Mouse (Mus musculus) hindbrain, embryonic 15.5 days (tissue): Measurements from ENCODE around the gene Fbxl7. TPM values are rescaled to one million over a fixed set of nuclear protein-coding genes. Genes with fewer than 3 reads are reported as not detected.

Source experiments
- ATAC-seq: fragments of 200-750 bp; cut with Nextera tagmentation; 2 replicates; pipeline ENCODE4 v1.8.0; 2017; ENCODE audit warnings: low read depth, moderate number of reproducible peaks, moderate TSS enrichment; ENCODE audit not compliant: low FRiP score
- H3K27ac ChIP-seq: fragments of 300-500 bp; sonication (generic); replicated peaks from 2 replicates; pipeline ENCODE4 v1.5.1; 2015; ENCODE audit warnings: mild to moderate bottlenecking, inconsistent platforms
- H3K27me3 ChIP-seq: fragments of 300-500 bp; sonication (generic); 2 replicates; pipeline ENCODE4 v1.6.1; 2015; ENCODE audit warnings: control low read depth, inconsistent platforms
- H3K36me3 ChIP-seq: fragments of 300-500 bp; sonication (generic); 2 replicates; pipeline ENCODE4 v1.6.1; 2015; ENCODE audit warnings: control low read depth, inconsistent platforms
- H3K4me1 ChIP-seq: fragments of 300-500 bp; sonication (generic); replicated peaks from 2 replicates; pipeline ENCODE4 v1.6.1; 2015; ENCODE audit warnings: control low read depth, inconsistent platforms
- H3K4me2 ChIP-seq: fragments of 300-500 bp; sonication (generic); 2 replicates; pipeline ENCODE4 v1.6.1; 2015; ENCODE audit warnings: moderate library complexity, mild to moderate bottlenecking, inconsistent platforms
- H3K4me3 ChIP-seq: fragments of 300-500 bp; sonication (generic); 2 replicates; pipeline ENCODE4 v1.5.1; 2015; ENCODE audit warnings: mild to moderate bottlenecking, inconsistent platforms
- H3K9ac ChIP-seq: fragments of 300-500 bp; sonication (generic); 2 replicates; pipeline ENCODE4 v1.6.1; 2015; ENCODE audit warnings: inconsistent platforms
- H3K9me3 ChIP-seq: fragments of 300-500 bp; sonication (generic); 2 replicates; pipeline ENCODE4 v1.6.1; 2016; ENCODE audit warnings: control low read depth, inconsistent platforms
- WGBS: fragments of 180-500 bp; shearing (Covaris S2); methylation state at CpG from one replicate; pipeline ENCODE4 v1.1.7; 2015; 5-methylcytosine and 5-hydroxymethylcytosine counted together
- polyA plus RNA-seq: library from polyadenylated mRNA; unstranded; fragments of >200 nt; fragmentation: Nextera tagmentation; extraction: Ambion mirVana; gene quantifications from 2 replicates; pipeline ENCODE4 v1.2.1, GENCODE M21; 2015

Gene Fbxl7
- polyA plus RNA-seq, 1 experiment from 2014 or later = 12.2 TPM

- no peak for ATAC-seq
- H3K27me3 ChIP-seq = no peaks in the 10 kb centered on the region
- no peaks in the 10 kb centered on the region for H3K4me1 ChIP-seq
- no peak overlapping the region for H3K9ac ChIP-seq
- 84% methylated on average over 5 of the region's 5 CpGs for WGBS
- no peak overlapping the region for H3K4me2 ChIP-seq
- no peaks in the 10 kb centered on the region for H3K9me3 ChIP-seq
- H3K4me3 ChIP-seq = no peak overlapping the region
- H3K36me3 ChIP-seq = no peaks in the 10 kb centered on the region
- H3K27ac ChIP-seq = no peak overlapping the region
Observed at GRCm38 (mm10) chr15:26804046-26804445, 91.3 kb downstream of the Fbxl7 start.

- no peak overlapping the region for H3K9ac ChIP-seq
- H3K27me3 ChIP-seq = no peaks in the 10 kb centered on the region
- no peaks in the 10 kb centered on the region for H3K36me3 ChIP-seq
- ATAC-seq = no peak
- peaks cover 11% of the 10 kb centered on the region for H3K4me1 ChIP-seq
- H3K4me2 ChIP-seq = no peak overlapping the region
- no peak overlapping the region for H3K4me3 ChIP-seq
- no peaks in the 10 kb centered on the region for H3K9me3 ChIP-seq
- no peak overlapping the region for H3K27ac ChIP-seq
- 84% methylated on average over 3 of the region's 3 CpGs for WGBS
Observed at GRCm38 (mm10) chr15:26799457-26800021, 95.8 kb downstream of the Fbxl7 start.

- no peaks in the 10 kb centered on the region for H3K36me3 ChIP-seq
- peaks cover 11% of the 10 kb centered on the region for H3K4me1 ChIP-seq
- no peaks in the 10 kb centered on the region for H3K27me3 ChIP-seq
- WGBS = 48% methylated on average over 2 of the region's 2 CpGs
- peak; percentile 43; the same call in 1 of the 2 replicates for ATAC-seq
- H3K9me3 ChIP-seq = no peaks in the 10 kb centered on the region
- H3K9ac ChIP-seq = no peak overlapping the region
- no peak overlapping the region for H3K4me2 ChIP-seq
- H3K4me3 ChIP-seq = no peak overlapping the region
- peak overlapping the region; percentile 56 for H3K27ac ChIP-seq
Observed at GRCm38 (mm10) chr15:26795937-26796336, 99.4 kb downstream of the Fbxl7 start.

DNA sequence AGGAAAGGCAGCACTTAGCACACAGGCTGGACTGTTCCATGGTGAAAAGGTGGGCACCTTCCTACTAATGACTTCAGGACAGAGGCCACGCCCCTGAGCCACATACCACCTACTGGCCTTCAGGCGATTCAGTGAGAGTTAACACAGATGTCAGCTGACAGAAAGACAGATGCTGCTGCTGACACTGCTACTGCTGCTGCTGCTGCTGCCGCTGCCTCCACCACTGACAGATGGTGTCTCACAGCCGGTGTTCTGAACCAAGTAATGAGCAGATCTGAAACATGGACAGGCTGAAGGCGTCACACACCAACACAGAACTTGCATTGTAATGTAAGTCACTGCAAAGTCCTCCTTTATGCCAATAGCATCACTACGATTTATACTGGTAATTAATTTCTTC lies 99.9 kb downstream of the Fbxl7 start:
- Histone ChIP-seq H3K4me2 (no peak overlapping the region), H3K27ac (peak overlapping the region; percentile 56; the same call in 1 of the 2 replicates), H3K9ac (no peak overlapping the region), H3K36me3 (no peaks in the 10 kb centered on the region), H3K4me1 (peaks cover 11% of the 10 kb centered on the region), H3K9me3 (no peaks in the 10 kb centered on the region), H3K27me3 (no peaks in the 10 kb centered on the region), H3K4me3 (no peak overlapping the region)
- ATAC-seq = peak; percentile 82
- 29% methylated on average over 6 of the region's 6 CpGs for WGBS

DNA sequence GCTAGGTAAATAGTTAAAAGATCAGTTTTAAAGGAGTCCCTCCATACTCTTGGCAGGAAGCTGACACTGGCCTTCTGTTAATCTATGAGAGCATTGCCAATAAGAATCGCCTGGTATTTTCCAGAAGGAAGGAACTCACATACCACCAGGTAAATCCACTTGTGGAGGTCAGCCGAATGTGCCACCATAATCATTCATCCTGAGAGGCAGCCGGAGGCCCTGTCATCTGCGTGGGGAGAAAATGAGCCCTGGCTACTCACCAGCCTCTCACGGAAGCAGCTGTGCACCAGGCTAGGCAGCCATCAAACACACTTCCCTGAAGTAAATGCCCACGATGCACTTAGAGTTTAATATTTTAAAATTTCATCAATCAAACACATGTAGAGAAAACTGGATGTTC lies 108.2 kb downstream of the Fbxl7 start:
- Histone ChIP-seq H3K4me2 (no peak overlapping the region), H3K36me3 (no peaks in the 10 kb centered on the region), H3K4me1 (0 out of 2 replicates have a peak, but pooled peaks cover 6% of the 10 kb centered on the region), H3K9ac (no peak overlapping the region), H3K27me3 (no peaks in the 10 kb centered on the region), H3K4me3 (no peak overlapping the region), H3K27ac (no peak overlapping the region), H3K9me3 (no peaks in the 10 kb centered on the region)
- no peak for ATAC-seq
- 76% methylated on average over 6 of the region's 6 CpGs for WGBS

DNA sequence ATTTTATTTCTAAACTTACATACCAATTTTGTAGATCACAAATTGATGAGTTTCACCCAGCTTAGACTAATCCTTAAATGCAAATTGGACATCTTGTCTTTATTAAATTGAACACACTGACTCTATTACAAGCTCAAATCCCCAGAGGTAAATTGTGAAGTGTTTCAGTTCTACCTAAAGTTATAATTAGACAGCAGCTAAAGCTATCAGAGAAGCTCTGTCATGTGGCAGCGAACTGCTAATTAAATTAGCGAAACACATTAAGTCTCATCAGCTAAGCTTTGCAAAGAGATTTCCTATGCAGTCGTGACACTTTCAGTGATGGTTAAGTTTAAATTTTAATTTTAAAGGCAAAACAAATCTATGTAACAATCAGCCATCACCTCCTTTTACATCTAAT lies 114.8 kb downstream of the Fbxl7 start:
- H3K27ac ChIP-seq = no peak overlapping the region
- H3K4me2 ChIP-seq = no peak overlapping the region
- H3K36me3 ChIP-seq = no peaks in the 10 kb centered on the region
- no peaks in the 10 kb centered on the region for H3K9me3 ChIP-seq
- no peak for ATAC-seq
- H3K27me3 ChIP-seq = no peaks in the 10 kb centered on the region
- no peaks in the 10 kb centered on the region for H3K4me1 ChIP-seq
- 64% methylated on average over 3 of the region's 3 CpGs for WGBS
- H3K4me3 ChIP-seq = no peak overlapping the region
- H3K9ac ChIP-seq = no peak overlapping the region

DNA sequence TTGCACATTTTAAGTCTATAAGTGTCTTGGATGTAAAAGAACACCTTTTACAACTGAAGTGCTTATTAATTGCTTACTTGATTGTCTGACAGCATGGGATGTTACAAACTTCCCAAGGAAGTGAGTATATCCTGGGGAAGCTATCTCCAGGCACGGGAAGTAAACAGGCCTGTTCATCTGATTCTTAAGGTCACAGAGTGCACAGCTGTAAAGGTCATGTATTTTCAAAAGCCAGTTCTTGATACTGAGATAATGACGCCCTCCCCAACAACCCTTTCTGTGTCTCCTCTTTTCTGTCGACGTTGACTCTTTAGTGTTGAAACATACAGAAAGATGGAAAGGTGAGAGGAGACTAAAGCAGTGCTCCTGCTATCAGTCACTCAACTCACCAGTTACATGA lies 116.3 kb downstream of the Fbxl7 start:
- Histone ChIP-seq H3K4me1 (no peaks in the 10 kb centered on the region), H3K4me3 (no peak overlapping the region), H3K27ac (no peak overlapping the region), H3K27me3 (no peaks in the 10 kb centered on the region), H3K9ac (no peak overlapping the region), H3K4me2 (no peak overlapping the region), H3K36me3 (no peaks in the 10 kb centered on the region), H3K9me3 (no peaks in the 10 kb centered on the region)
- ATAC-seq = no peak
- 75% methylated on average over 4 of the region's 4 CpGs for WGBS

- Histone ChIP-seq H3K27me3 (no peaks in the 10 kb centered on the region), H3K9me3 (no peaks in the 10 kb centered on the region), H3K4me2 (no peak overlapping the region), H3K36me3 (no peaks in the 10 kb centered on the region), H3K27ac (no peak overlapping the region), H3K9ac (no peak overlapping the region), H3K4me3 (no peak overlapping the region), H3K4me1 (no peaks in the 10 kb centered on the region)
- no peak for ATAC-seq
Observed at GRCm38 (mm10) chr15:26775720-26776119, 119.7 kb downstream of the Fbxl7 start.

- WGBS = 95% methylated on average over 2 of the region's 2 CpGs
- no peak overlapping the region for H3K9ac ChIP-seq
- ATAC-seq = no peak
Observed at GRCm38 (mm10) chr15:26774895-26775294, 120.5 kb downstream of the Fbxl7 start.

GRCm38 (mm10) chr15:26761651-26762050 lies 133.7 kb downstream of the Fbxl7 start:
- no peak for ATAC-seq
- WGBS = 36% methylated on average over 4 of the region's 4 CpGs

More at GRCm38 (mm10) chr15:26774895-26775294, 120.5 kb downstream of the Fbxl7 start:
- Histone ChIP-seq H3K9me3 (no peaks in the 10 kb centered on the region), H3K4me1 (no peaks in the 10 kb centered on the region), H3K4me2 (no peak overlapping the region), H3K4me3 (no peak overlapping the region), H3K27ac (no peak overlapping the region), H3K36me3 (no peaks in the 10 kb centered on the region), H3K27me3 (no peaks in the 10 kb centered on the region)

GRCm38 (mm10) chr15:26748484-26748883 lies 146.9 kb downstream of the Fbxl7 start:
- Histone ChIP-seq H3K4me2 (no peak overlapping the region), H3K27ac (no peak overlapping the region), H3K9me3 (no peaks in the 10 kb centered on the region), H3K36me3 (no peaks in the 10 kb centered on the region), H3K27me3 (no peaks in the 10 kb centered on the region), H3K4me1 (no peaks in the 10 kb centered on the region), H3K9ac (no peak overlapping the region), H3K4me3 (no peak overlapping the region)
- ATAC-seq = no peak
- 94% methylated on average over 3 of the region's 3 CpGs for WGBS

More at GRCm38 (mm10) chr15:26761651-26762050, 133.7 kb downstream of the Fbxl7 start:
- Histone ChIP-seq H3K27ac (no peak overlapping the region), H3K9ac (no peak overlapping the region), H3K36me3 (no peaks in the 10 kb centered on the region), H3K4me3 (no peak overlapping the region), H3K9me3 (no peaks in the 10 kb centered on the region), H3K27me3 (no peaks in the 10 kb centered on the region), H3K4me2 (no peak overlapping the region), H3K4me1 (0 out of 2 replicates have a peak, but pooled peaks cover 6% of the 10 kb centered on the region)

- WGBS = 76% methylated on average over 2 of the region's 2 CpGs
Observed at GRCm38 (mm10) chr15:26732366-26732765, 163.0 kb downstream of the Fbxl7 start.

GRCm38 (mm10) chr15:26730760-26731159 lies 164.6 kb downstream of the Fbxl7 start:
- Histone ChIP-seq H3K4me1 (no peaks in the 10 kb centered on the region), H3K9ac (no peak overlapping the region), H3K4me3 (no peak overlapping the region), H3K36me3 (no peaks in the 10 kb centered on the region), H3K4me2 (no peak overlapping the region), H3K27me3 (no peaks in the 10 kb centered on the region), H3K27ac (no peak overlapping the region), H3K9me3 (no peaks in the 10 kb centered on the region)
- ATAC-seq = no peak
- WGBS = 78% methylated on average over 2 of the region's 2 CpGs

More at GRCm38 (mm10) chr15:26732366-26732765, 163.0 kb downstream of the Fbxl7 start:
- Histone ChIP-seq H3K4me3 (no peak overlapping the region), H3K27me3 (no peaks in the 10 kb centered on the region), H3K9ac (no peak overlapping the region), H3K36me3 (no peaks in the 10 kb centered on the region), H3K27ac (no peak overlapping the region), H3K4me1 (no peaks in the 10 kb centered on the region), H3K4me2 (no peak overlapping the region), H3K9me3 (no peaks in the 10 kb centered on the region)
- ATAC-seq = no peak
